Mouse (Mus musculus) MEL (cell line): ENCODE results near the gene Pou2f2. TPM values are rescaled to one million over a fixed set of nuclear protein-coding genes. Genes with fewer than 3 reads are reported as not detected.

Experiments
- DNase-seq: peaks from one replicate; pipeline ENCODE4 v3.0.0; 2011; ENCODE audit warnings: low read depth, low spot score
- H3K27ac ChIP-seq: 2 replicates; pipeline ENCODE4 v1.5.1; 2012; ENCODE audit warnings: low read depth, mild to moderate bottlenecking, control low read depth, low read length, moderate library complexity; ENCODE audit not compliant: control insufficient read depth
- H3K27me3 ChIP-seq, 2 experiments: fragments of 150-350 bp in 1 of 2; sonication (generic) in 1 of 2; 2 replicates each; pipeline ENCODE4 v1.6.1; 2012; ENCODE audit warnings: low read length in 2 of 2, mild to moderate bottlenecking in 2 of 2, improper control_type of control experiment in 1 of 2, moderate library complexity in 1 of 2; ENCODE audit not compliant: insufficient read depth in 2 of 2, control insufficient read depth in 1 of 2
- H3K36me3 ChIP-seq, 2 experiments: 2 replicates each; pipeline ENCODE4 v1.6.1; 2012 to 2014; ENCODE audit warnings: low read length in 2 of 2, improper control_type of control experiment in 1 of 2, inconsistent platforms in 1 of 2, mild to moderate bottlenecking in 1 of 2; ENCODE audit not compliant: insufficient read depth in 2 of 2, control insufficient read depth in 1 of 2
- H3K4me1 ChIP-seq, 2 experiments: fragments of 150-350 bp in 1 of 2; sonication (generic) in 1 of 2; 2 replicates each; pipeline ENCODE4 v1.6.1; 2012; ENCODE audit warnings: low read length in 2 of 2, improper control_type of control experiment in 1 of 2, mild to moderate bottlenecking in 1 of 2; ENCODE audit not compliant: insufficient read depth in 2 of 2, control insufficient read depth in 1 of 2
- H3K4me3 ChIP-seq, 2 experiments: fragments of 150-350 bp in 1 of 2; sonication (generic) in 1 of 2; 2 replicates each; pipeline ENCODE4 v1.5.1; 2012; ENCODE audit warnings: low read depth in 2 of 2, low read length in 2 of 2, mild to moderate bottlenecking in 2 of 2, moderate library complexity in 2 of 2, control low read depth in 1 of 2, improper control_type of control experiment in 1 of 2; ENCODE audit not compliant: control insufficient read depth in 1 of 2, insufficient read depth in 1 of 2
- H3K79me2 ChIP-seq: 2 replicates; pipeline ENCODE4 v1.6.1; 2012; ENCODE audit warnings: mild to moderate bottlenecking, low read length, moderate library complexity; ENCODE audit not compliant: control insufficient read depth, poor library complexity, insufficient read depth
- H3K9ac ChIP-seq: 2 replicates; pipeline ENCODE4 v1.6.1; 2012; ENCODE audit warnings: low read depth, mild to moderate bottlenecking, control low read depth, low read length, moderate library complexity; ENCODE audit not compliant: control insufficient read depth, poor library complexity, severe bottlenecking
- H3K9me3 ChIP-seq: fragments of 150-350 bp; sonication (generic); replicated peaks from 2 replicates; pipeline ENCODE4 v1.6.1; 2012; ENCODE audit warnings: mild to moderate bottlenecking, low read length, improper control_type of control experiment, moderate library complexity; ENCODE audit not compliant: insufficient read depth
- BHLHE40 ChIP-seq: IDR thresholded peaks from 2 replicates; pipeline ENCODE4 v1.6.1; 2012; ENCODE audit warnings: low read depth, mild to moderate bottlenecking, inconsistent platforms, low read length, improper control_type of control experiment, borderline replicate concordance
- CHD1 ChIP-seq: IDR thresholded peaks from 2 replicates; pipeline ENCODE4 v1.6.1; 2012; ENCODE audit warnings: low read depth, mild to moderate bottlenecking, inconsistent platforms, low read length, improper control_type of control experiment
- CTCF ChIP-seq, 3 experiments: IDR thresholded peaks in 2 of 3; conservative IDR thresholded peaks in 1 of 3; 2 replicates each; pipeline ENCODE4 v1.5.1; 2011 to 2012; ENCODE audit warnings: low read length in 3 of 3, low read depth in 2 of 3, mild to moderate bottlenecking in 2 of 3, improper control_type of control experiment in 1 of 3, inconsistent platforms in 1 of 3, mixed read lengths in 1 of 3, moderate library complexity in 1 of 3; ENCODE audit not compliant: control insufficient read depth in 1 of 3, insufficient read depth in 1 of 3, poor library complexity in 1 of 3, severe bottlenecking in 1 of 3
- E2F4 ChIP-seq: IDR thresholded peaks from 2 replicates; pipeline ENCODE4 v1.6.1; 2011; ENCODE audit warnings: low read depth, low read length, improper control_type of control experiment, borderline replicate concordance
- EP300 ChIP-seq, 2 experiments: IDR thresholded peaks; 2 replicates each; pipeline ENCODE4 v1.6.1; 2011; ENCODE audit warnings: improper control_type of control experiment in 2 of 2, low read length in 2 of 2, low read depth in 1 of 2, mild to moderate bottlenecking in 1 of 2
- GATA1 ChIP-seq: IDR thresholded peaks from 2 replicates; pipeline ENCODE4 v1.6.1; 2011; ENCODE audit warnings: low read depth, low read length, improper control_type of control experiment
- JUND ChIP-seq: IDR thresholded peaks from 2 replicates; pipeline ENCODE4 v1.6.1; 2011; ENCODE audit warnings: low read depth, mild to moderate bottlenecking, improper control_type of control experiment, low read length
- MEF2A ChIP-seq: IDR thresholded peaks from 2 replicates; pipeline ENCODE4 v1.6.1; 2014; ENCODE audit warnings: low read depth, mild to moderate bottlenecking, inconsistent platforms, low read length, improper control_type of control experiment; ENCODE audit not compliant: poor library complexity, insufficient replicate concordance, severe bottlenecking; ENCODE audit errors: extremely low read depth
- MXI1 ChIP-seq: IDR thresholded peaks from 2 replicates; pipeline ENCODE4 v1.6.1; 2011; ENCODE audit warnings: mild to moderate bottlenecking, low read depth, low read length, improper control_type of control experiment
- MYB ChIP-seq: IDR thresholded peaks from 2 replicates; pipeline ENCODE4 v1.6.1; 2011; ENCODE audit warnings: mild to moderate bottlenecking, low read depth, low read length, improper control_type of control experiment
- POLR2A ChIP-seq, 2 experiments: IDR thresholded peaks; 2 replicates each; pipeline ENCODE4 v1.6.1; 2011 to 2012; ENCODE audit warnings: low read length in 2 of 2, mild to moderate bottlenecking in 2 of 2, control low read depth in 1 of 2, improper control_type of control experiment in 1 of 2, low read depth in 1 of 2, moderate library complexity in 1 of 2; ENCODE audit not compliant: control insufficient read depth in 1 of 2, insufficient read depth in 1 of 2, poor library complexity in 1 of 2
- RCOR1 ChIP-seq: IDR thresholded peaks from 2 replicates; pipeline ENCODE4 v1.6.1; 2012; ENCODE audit warnings: low read depth, mild to moderate bottlenecking, inconsistent platforms, low read length, improper control_type of control experiment
- SIN3A ChIP-seq: IDR thresholded peaks from 2 replicates; pipeline ENCODE4 v1.6.1; 2012; ENCODE audit warnings: low read length, improper control_type of control experiment, inconsistent platforms
- SMC3 ChIP-seq: IDR thresholded peaks from 2 replicates; pipeline ENCODE4 v1.6.1; 2011; ENCODE audit warnings: low read depth, low read length, improper control_type of control experiment
- TAL1 ChIP-seq: IDR thresholded peaks from 2 replicates; pipeline ENCODE4 v1.6.1; 2012; ENCODE audit warnings: mild to moderate bottlenecking, inconsistent platforms, low read length, moderate library complexity, mixed read lengths
- TBP ChIP-seq: IDR thresholded peaks from 2 replicates; pipeline ENCODE4 v1.8.0; 2011; ENCODE audit warnings: low read depth, low read length, improper control_type of control experiment
- TCF12 ChIP-seq: IDR thresholded peaks from 2 replicates; pipeline ENCODE4 v1.6.1; 2014; ENCODE audit warnings: low read depth, mild to moderate bottlenecking, inconsistent platforms, low read length, improper control_type of control experiment, moderate library complexity
- UBTF ChIP-seq: IDR thresholded peaks from 2 replicates; pipeline ENCODE4 v1.6.1; 2012; ENCODE audit warnings: low read depth, mild to moderate bottlenecking, inconsistent platforms, low read length, improper control_type of control experiment, moderate library complexity, borderline replicate concordance; ENCODE audit not compliant: insufficient read depth
- USF2 ChIP-seq, 2 experiments: IDR thresholded peaks; 2 replicates each; pipeline ENCODE4 v1.6.1; 2011 to 2012; ENCODE audit warnings: improper control_type of control experiment in 2 of 2, low read length in 2 of 2, borderline replicate concordance in 1 of 2, inconsistent platforms in 1 of 2, low read depth in 1 of 2, mild to moderate bottlenecking in 1 of 2; ENCODE audit not compliant: insufficient read depth in 1 of 2
- ZC3H11A ChIP-seq: IDR thresholded peaks from 2 replicates; pipeline ENCODE4 v1.6.1; 2012; ENCODE audit warnings: low read depth, mild to moderate bottlenecking, inconsistent platforms, low read length, improper control_type of control experiment
- ZMIZ1 ChIP-seq: IDR thresholded peaks from 2 replicates; pipeline ENCODE4 v1.6.1; 2012; ENCODE audit warnings: low read depth, mild to moderate bottlenecking, inconsistent platforms, low read length, improper control_type of control experiment, moderate library complexity
- ZNF384 ChIP-seq: IDR thresholded peaks from 2 replicates; pipeline ENCODE4 v1.6.1; 2012; ENCODE audit warnings: low read depth, mild to moderate bottlenecking, inconsistent platforms, low read length, improper control_type of control experiment
- polyA plus RNA-seq, 2 experiments: library from polyadenylated mRNA; stranded (reverse) in 1 of 2; unstranded in 1 of 2; fragments of >175 nt in 1 of 2; fragments of >200 nt in 1 of 2; gene quantifications; 2 replicates each; pipeline versions ENCODE4 v1.2.1 to v1.2.4; 2012; ENCODE audit warnings: low replicate concordance in 2 of 2, low read depth in 1 of 2; ENCODE audit not compliant: insufficient read length in 2 of 2, insufficient read depth in 1 of 2, missing spikeins in 1 of 2
- total RNA-seq: library from RNA; depleted of rRNA; stranded (reverse); fragments of 300-350 nt; gene quantifications from 2 replicates; pipeline ENCODE4 v1.2.3, GENCODE M21; 2012

The Pou2f2 gene
- total and polyA plus RNA-seq, 3 experiments, result 0.73 to 6.4 TPM; not detected in 1

DNA sequence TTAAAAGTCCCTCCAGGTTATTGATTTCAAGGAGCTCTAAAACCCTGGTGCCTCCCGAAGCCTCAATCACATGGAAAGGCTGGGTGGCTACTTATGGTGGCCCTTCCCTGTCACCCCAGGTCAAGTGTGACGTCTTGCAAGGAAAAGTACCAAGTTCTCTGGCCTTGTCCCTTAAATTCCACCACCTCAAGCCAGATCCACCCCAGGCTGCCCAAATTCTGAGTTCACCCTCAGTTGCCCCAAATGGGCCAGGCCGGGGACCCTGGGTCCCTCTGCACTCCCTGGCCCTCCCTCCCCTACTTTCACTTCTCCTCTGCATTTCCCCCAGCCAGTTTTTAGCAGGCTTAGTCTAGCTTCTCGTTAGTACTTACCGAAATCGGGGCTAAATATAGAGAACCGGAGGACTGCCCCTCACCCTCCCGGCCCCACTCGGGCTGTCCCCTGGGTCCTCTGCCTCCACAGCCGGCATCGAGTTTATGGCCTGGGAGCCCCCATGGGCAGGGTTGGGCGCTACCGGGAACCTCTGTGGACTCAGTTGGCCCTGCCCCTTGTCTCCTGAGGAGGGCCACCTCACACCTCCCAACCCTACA lies 50.0 kb downstream of the Pou2f2 start:
- Histone ChIP-seq H3K4me1 (peaks cover 0 to 7% of the 10 kb centered on the region in 2 experiments; a peak in 1 of 4 replicates), H3K9me3 (no peaks in the 10 kb centered on the region), H3K9ac (no peak overlapping the region), H3K27me3 (no peaks in the 10 kb centered on the region), H3K4me3 (no peak overlapping the region), H3K79me2 (no peaks in the 10 kb centered on the region), H3K36me3 (no peaks in the 10 kb centered on the region), H3K27ac (no peak overlapping the region)
- DNase-seq, result no peak
- TF ChIP-seq CHD1, result no peak
- no peak for TF ChIP-seq GATA1
- no peak for TF ChIP-seq ZNF384
- no peak for TF ChIP-seq MXI1
- TF ChIP-seq JUND, result no peak

DNA sequence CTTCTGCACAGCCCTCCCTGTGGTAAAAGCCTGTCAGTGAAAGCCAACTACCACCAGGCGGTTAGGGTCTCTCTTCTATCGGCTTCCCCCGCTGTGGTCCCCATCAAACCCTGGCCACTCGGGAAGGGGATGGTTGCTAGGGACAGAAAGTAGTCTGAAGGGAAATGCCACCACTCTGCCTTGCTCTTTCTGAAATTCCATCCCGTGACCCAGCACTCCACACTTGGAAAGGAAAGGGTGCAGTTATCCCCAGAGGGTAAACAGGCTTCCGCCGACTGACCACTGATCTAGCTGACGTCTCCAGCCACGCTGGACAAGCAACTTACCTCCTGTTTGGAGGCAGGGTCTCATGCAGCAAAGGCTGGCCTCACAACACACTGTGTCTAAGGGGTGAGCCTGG lies 51.6 kb downstream of the Pou2f2 start:
- Histone ChIP-seq H3K27me3 (no peaks in the 10 kb centered on the region), H3K4me1 (peaks cover 0 to 4% of the 10 kb centered on the region in 2 experiments; a peak in 1 of 4 replicates), H3K4me3 (no peak overlapping the region), H3K79me2 (no peaks in the 10 kb centered on the region), H3K9ac (no peak overlapping the region), H3K27ac (no peak overlapping the region), H3K36me3 (no peaks in the 10 kb centered on the region), H3K9me3 (no peaks in the 10 kb centered on the region)
- no peak for DNase-seq
- no peak for TF ChIP-seq TAL1
- TF ChIP-seq TCF12, result no peak
- TF ChIP-seq SIN3A, result no peak
- TF ChIP-seq E2F4, result no peak
- no peak for TF ChIP-seq MEF2A
- TF ChIP-seq BHLHE40, result no peak
- TF ChIP-seq TBP, result no peak

GRCm38 (mm10) chr7:25125716-25126281 lies 53.7 kb downstream of the Pou2f2 start:
- Histone ChIP-seq H3K36me3 (no peaks in the 10 kb centered on the region), H3K4me1 (peaks cover 0 to 7% of the 10 kb centered on the region in 2 experiments; a peak in 2 of 4 replicates), H3K79me2 (no peaks in the 10 kb centered on the region), H3K27ac (no peak overlapping the region), H3K9me3 (no peaks in the 10 kb centered on the region), H3K27me3 (no peaks in the 10 kb centered on the region), H3K4me3 (no peak overlapping the region), H3K9ac (no peak overlapping the region)
- TF ChIP-seq MYB, result no peak
- no peak for TF ChIP-seq BHLHE40
- no peak for TF ChIP-seq SMC3
- TF ChIP-seq ZMIZ1, result no peak
- TF ChIP-seq ZC3H11A, result no peak
- TF ChIP-seq POLR2A (IDR thresholded peaks at IDR 0.05; ENCODE audit: control insufficient read depth in 1 of 2, insufficient read depth in 1 of 2, low read depth in 1 of 2, low read length in 2 of 2, poor library complexity in 1 of 2), result no peak
- TF ChIP-seq UBTF, result no peak
- TF ChIP-seq USF2 (IDR thresholded peaks at IDR 0.05; ENCODE audit: borderline replicate concordance in 1 of 2, insufficient read depth in 1 of 2, low read depth in 1 of 2, low read length in 2 of 2), result no peak
- TF ChIP-seq RCOR1, result no peak
- no peak for TF ChIP-seq EP300 (IDR thresholded peaks at IDR 0.05; ENCODE audit: low read depth in 1 of 2, low read length in 2 of 2)
- TF ChIP-seq TCF12, result no peak
- no peak for TF ChIP-seq CTCF (IDR thresholded peaks at IDR 0.05 in 2 of 3, conservative IDR thresholded peaks at IDR 0.05 in 1 of 3; ENCODE audit: control insufficient read depth in 1 of 3, insufficient read depth in 1 of 3, low read depth in 2 of 3, low read length in 3 of 3, poor library complexity in 1 of 3, severe bottlenecking in 1 of 3)
- TF ChIP-seq E2F4, result no peak
- no peak for DNase-seq
